Mouse (Mus musculus) testis, adult 2 months (tissue): ENCODE measurements around the gene Myo1g.

Experiments
- CTCF ChIP-seq: fragments of 200-500 bp; IDR thresholded peaks from 2 replicates; pipeline ENCODE4 v1.5.1; 2012; ENCODE audit warnings: low read depth, mild to moderate bottlenecking, inconsistent platforms, low read length, moderate library complexity; ENCODE audit not compliant: control insufficient read depth, insufficient read depth, insufficient replicate concordance
- POLR2A ChIP-seq: fragments of 200-500 bp; IDR thresholded peaks from 2 replicates; pipeline ENCODE4 v1.6.1; 2012; ENCODE audit warnings: low read depth, mild to moderate bottlenecking, inconsistent platforms, low read length, moderate library complexity; ENCODE audit not compliant: control insufficient read depth

DNA sequence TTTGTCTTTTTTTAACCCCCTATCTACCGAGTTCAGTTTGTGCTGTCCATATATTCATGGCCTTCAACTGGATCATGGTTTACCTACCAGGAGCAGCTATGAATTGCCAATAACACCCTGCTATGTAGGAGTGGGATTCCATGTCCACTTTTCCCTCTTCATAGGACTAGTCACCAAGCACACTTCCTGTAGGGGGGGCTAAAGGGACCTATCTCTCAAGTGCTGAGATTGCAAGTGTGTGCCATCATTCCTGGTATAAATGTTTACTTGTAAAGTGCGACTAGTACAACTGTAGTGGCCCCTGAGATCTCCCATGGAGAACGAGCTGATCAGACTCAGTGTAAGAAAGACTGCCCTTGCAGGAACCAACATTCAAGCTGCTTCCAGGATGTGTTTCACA, 37.5 kb upstream of the Myo1g start:
- TF ChIP-seq CTCF (no peak), POLR2A (no peak)
